Mouse (Mus musculus) brain, adult 10 weeks (tissue): ENCODE data around the gene Zfp819. TPM values are rescaled to one million over a fixed set of nuclear protein-coding genes. Genes with fewer than 3 reads are reported as not detected.

ENCODE experiments used
- polyA plus RNA-seq: library from polyadenylated mRNA; stranded (reverse); fragments of 350-450 nt; fragmentation: Illumina TruSeq; extraction: RNeasy Lipid Tissue Mini Kit (QIAGEN cat#74804); gene quantifications from one replicate; pipeline ENCODE4 v1.2.3, GENCODE M21; 2015; ENCODE audit warnings: low read depth, low replicate concordance

Zfp819 gene
- polyA plus RNA-seq = not detected

GRCm38 (mm10) chr7:43606896-43607742 lies at the start of gene Zfp819:
Gene Zfp819, plus strand, starts transcription at chr7:43607169.

DNA sequence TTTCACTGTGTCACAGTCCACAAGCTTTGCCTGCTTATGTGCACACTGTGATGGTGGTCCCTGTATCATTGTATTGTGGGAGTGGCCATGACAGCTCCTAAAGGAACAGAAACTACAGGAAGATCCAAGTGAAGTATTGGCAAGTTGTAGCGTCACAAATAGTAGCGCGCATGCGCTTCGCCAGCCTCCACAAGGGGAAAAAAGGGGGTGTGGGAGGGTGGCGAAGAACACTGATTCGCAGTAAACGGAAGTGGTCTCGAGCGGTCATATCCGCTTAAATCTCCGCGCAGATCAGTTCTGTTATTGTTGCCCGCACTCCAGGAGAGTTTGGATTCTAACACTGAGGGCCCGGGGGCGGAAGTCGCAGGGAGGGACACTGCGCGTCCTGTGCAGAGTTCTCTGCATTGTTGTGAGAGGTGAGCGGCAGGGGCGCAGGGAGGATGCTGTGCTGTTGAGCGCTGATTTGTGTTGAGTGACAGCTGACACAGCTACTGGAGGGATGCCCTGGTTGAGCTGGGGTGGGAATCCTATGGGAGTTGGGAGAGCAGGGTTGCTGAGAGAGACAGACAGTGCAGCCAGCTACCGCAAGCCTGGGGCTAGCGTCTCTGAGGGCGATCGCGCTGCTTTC lies 44.8 kb upstream of the Zfp819 start, which contains the start of gene Zfp658:
TSS of gene Zfp658 (plus strand) at position 251 of the 628 bp plus-strand sequence.

GRCm38 (mm10) chr7:43579440-43580171 lies 27.4 kb upstream of the Zfp819 start, which contains the start of gene Zfp719:
Gene Zfp719, plus strand, starts transcription at chr7:43579610.

DNA sequence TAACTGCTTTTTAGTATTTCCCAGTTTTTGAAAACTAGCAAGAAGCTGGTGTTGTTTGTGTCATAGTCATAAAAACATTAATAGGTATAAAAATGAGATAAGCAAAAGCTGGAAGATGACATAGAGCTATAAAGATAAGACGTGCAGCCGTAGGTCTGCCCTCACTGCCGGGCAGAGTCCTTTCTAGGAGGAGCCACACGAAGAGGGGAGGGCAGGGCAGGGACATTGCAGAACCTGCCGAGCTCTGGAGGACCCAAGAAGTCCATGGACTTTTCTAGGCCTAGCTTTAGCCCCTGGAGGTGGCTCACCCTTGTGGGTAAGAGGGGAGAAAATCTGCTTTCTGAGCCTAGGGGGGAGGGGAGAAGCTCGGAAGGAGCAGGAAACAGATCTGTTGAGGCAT lies 27.5 kb downstream of the Zfp819 start, which contains the start of gene Ceacam18:
TSS of gene Ceacam18 (plus strand) at position 208 of the 400 bp plus-strand sequence.

DNA sequence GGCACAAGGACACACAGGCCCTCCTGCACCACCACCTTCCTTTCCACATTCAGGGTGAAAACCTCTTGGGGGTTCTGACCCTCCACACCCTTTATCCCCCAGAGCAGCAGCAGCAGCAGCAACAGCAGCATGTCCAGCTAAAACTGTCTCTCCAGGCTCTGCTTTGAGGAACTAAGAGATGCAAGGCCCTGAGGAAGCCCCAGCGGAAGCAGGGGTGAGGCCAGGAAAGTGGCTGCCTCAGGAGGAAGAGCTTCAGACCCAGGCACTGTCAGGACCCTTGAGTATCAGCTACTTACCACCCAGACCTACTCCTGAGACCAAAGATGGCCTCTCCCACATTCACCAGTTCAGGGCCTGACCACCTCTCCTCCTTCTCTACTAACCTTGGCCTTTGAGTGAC lies 53.0 kb downstream of the Zfp819 start, which contains the start of gene Siglece:
TSS of gene Siglece (minus strand) at position 160 of the 400 bp plus-strand sequence.

Other genes starting within 250 kb of the Zfp819 start
- gene Siglecg, start 199.0 kb upstream of the Zfp819 start, polyA plus RNA-seq = not detected
- not detected for gene Lim2, start 179.5 kb upstream of the Zfp819 start, polyA plus RNA-seq
- not detected for gene Nkg7, start 170.1 kb upstream of the Zfp819 start, polyA plus RNA-seq
- gene Cldnd2, start 166.4 kb upstream of the Zfp819 start, polyA plus RNA-seq = not detected
- 91.5 TPM for gene Etfb, start 163.1 kb upstream of the Zfp819 start, polyA plus RNA-seq
- 0.70 TPM for gene Gm45233, start 163.0 kb upstream of the Zfp819 start, polyA plus RNA-seq
- 2.1 TPM for gene Vsig10l, start 144.0 kb upstream of the Zfp819 start, polyA plus RNA-seq
- gene Iglon5, start 117.1 kb upstream of the Zfp819 start, polyA plus RNA-seq = 29.8 TPM
- gene 4931406B18Rik, start 101.2 kb upstream of the Zfp819 start, polyA plus RNA-seq = not detected
- 5.4 TPM for gene Cd33, start 62.7 kb upstream of the Zfp819 start, polyA plus RNA-seq
- gene Zfp658, start 44.9 kb upstream of the Zfp819 start, polyA plus RNA-seq = 6.1 TPM
- gene Zfp719, start 27.6 kb upstream of the Zfp819 start, polyA plus RNA-seq = 13.2 TPM
- not detected for gene Ceacam18, start 27.5 kb downstream of the Zfp819 start, polyA plus RNA-seq
- gene Siglece, start 53.0 kb downstream of the Zfp819 start, polyA plus RNA-seq = 1.4 TPM
- gene Ctu1, start 64.8 kb downstream of the Zfp819 start, polyA plus RNA-seq = 6.3 TPM
- gene Klk14, start 83.2 kb downstream of the Zfp819 start, polyA plus RNA-seq = not detected
- gene Klk13, start 105.4 kb downstream of the Zfp819 start, polyA plus RNA-seq = not detected
- gene Klk12, start 161.7 kb downstream of the Zfp819 start, polyA plus RNA-seq = not detected
- not detected for gene Klk11, start 167.4 kb downstream of the Zfp819 start, polyA plus RNA-seq
- gene Klk10, start 173.9 kb downstream of the Zfp819 start, polyA plus RNA-seq = not detected
- not detected for gene Klk9, start 184.7 kb downstream of the Zfp819 start, polyA plus RNA-seq
- 7.5 TPM for gene Klk8, start 190.4 kb downstream of the Zfp819 start, polyA plus RNA-seq
- gene Klk7, start 204.1 kb downstream of the Zfp819 start, polyA plus RNA-seq = not detected
- 13.7 TPM for gene Klk6, start 217.3 kb downstream of the Zfp819 start, polyA plus RNA-seq
- gene Klk5, start 234.8 kb downstream of the Zfp819 start, polyA plus RNA-seq = not detected